Mouse (Mus musculus): ENCODE data around the gene Nucb1. TPM values are rescaled to one million over a fixed set of nuclear protein-coding genes. Genes with fewer than 3 reads are reported as not detected.

Nucb1 gene
- polyA plus RNA-seq (2011; ENCODE audit: insufficient read length, low read depth, missing spikeins), result 409 and 447 TPM in 2 replicates

DNA sequence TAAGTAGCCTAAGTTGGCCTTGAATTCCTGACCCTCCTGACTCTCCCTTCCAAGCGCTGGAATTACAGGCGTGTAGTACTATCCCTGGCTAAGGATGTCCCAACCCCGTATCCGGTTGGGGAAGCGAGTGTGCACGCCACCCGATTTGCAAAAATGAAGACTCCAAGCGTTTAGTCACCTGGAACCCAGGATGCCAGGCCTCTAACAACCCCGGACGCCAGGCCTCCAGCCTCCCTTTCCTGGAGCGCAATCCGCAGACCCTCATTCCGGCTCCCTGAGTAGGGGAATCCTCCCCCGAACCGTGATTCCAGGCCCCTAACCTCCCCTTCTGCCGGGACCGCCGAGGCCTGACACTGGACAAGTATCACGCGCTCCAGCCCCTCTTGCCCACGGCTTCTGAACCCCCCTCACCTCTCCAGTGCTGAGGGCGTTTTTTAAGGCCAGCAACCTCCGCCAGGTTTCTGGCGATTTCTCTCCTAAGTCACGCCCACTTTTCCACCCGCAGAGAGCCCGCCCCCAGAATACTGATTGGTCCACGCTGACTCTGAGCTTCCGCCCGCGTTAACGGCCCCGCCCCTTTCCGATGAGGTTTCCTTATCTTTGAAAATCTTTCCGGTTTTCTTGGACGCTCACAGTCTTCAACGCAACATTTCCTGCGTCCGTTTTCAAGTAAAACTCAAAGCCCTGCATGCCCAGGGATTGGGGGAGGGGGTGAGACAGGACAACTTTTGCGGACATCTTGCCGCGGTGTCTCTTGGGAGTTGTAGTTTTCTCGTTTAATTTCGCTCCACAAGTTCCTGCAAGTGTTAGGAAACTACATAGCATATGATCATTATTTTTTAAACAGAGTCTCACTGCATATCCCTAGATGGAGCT, at the start of gene Nucb1:
Gene Nucb1 (minus strand): TSS at position 495 of the 876 bp plus-strand sequence.
- TF ChIP-seq CTCF (IDR thresholded peaks at IDR 0.05; ENCODE audit: borderline replicate concordance, insufficient read depth, low read length) (no peak), POLR2A (IDR thresholded peaks at IDR 0.05; ENCODE audit: low read depth, low read length) (peak; percentile 93)
- Histone ChIP-seq H3K4me1 (ENCODE audit: control insufficient read depth, insufficient read depth, low read length) (peaks cover 4% of the 10 kb centered on the region), H3K4me3 (ENCODE audit: insufficient read depth, low read length) (peak within 1 kb of the TSS; percentile 77), H3K27ac (ENCODE audit: insufficient read depth, low read length) (peak within 1 kb of the TSS; percentile 93)

DNA sequence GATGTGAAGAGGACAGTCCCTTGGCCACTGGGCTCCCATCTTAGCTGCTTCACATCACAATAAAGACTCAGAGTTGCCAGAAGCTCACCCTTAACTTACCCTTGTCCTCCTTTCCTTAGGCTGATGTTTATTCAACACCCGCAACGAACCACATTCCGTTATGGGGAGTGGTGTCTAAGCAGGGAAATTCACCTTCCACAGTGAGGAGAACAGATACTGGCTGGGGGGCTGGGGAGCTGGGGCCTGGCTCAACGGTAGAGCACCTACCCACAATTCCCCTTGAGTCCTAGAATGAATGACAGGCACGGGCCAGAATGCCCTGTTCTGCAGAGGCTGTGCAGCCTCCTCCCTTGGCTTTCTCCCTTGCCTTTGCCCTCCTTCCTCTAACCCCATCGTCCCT, 48.7 kb upstream of the Nucb1 start:
- Histone ChIP-seq H3K27ac (ENCODE audit: insufficient read depth, low read length) (no peak overlapping the region), H3K4me1 (ENCODE audit: control insufficient read depth, insufficient read depth, low read length) (no peaks in the 10 kb centered on the region), H3K4me3 (ENCODE audit: insufficient read depth, low read length) (no peak overlapping the region)
- TF ChIP-seq POLR2A (IDR thresholded peaks at IDR 0.05; ENCODE audit: low read depth, low read length), result no peak
- TF ChIP-seq CTCF (IDR thresholded peaks at IDR 0.05; ENCODE audit: borderline replicate concordance, insufficient read depth, low read length), result no peak

DNA sequence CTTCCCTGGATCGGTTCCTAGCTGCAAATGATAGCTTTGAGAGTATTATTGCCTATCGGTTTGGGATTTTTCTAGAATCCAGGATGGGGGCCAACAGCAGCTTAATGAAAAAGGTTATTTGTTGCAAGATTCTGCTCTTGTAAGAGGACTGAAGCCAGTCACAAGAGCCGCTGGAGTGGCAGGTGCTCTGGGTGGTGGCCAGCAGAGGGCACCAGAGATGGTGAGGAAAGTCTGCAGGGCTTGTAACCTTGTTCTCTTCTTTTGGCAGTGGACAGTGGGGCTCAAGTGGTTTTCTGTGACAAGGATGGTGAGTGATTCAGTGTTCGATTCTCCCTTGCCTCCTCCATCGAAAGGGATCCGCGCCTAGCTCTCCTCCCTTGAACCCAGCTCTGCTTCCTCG, 45.6 kb upstream of the Nucb1 start:
- Histone ChIP-seq H3K4me1 (ENCODE audit: control insufficient read depth, insufficient read depth, low read length) (no peaks in the 10 kb centered on the region), H3K27ac (ENCODE audit: insufficient read depth, low read length) (no peak overlapping the region), H3K4me3 (ENCODE audit: insufficient read depth, low read length) (no peak overlapping the region)
- TF ChIP-seq CTCF (IDR thresholded peaks at IDR 0.05; ENCODE audit: borderline replicate concordance, insufficient read depth, low read length) (peak; percentile 74), POLR2A (IDR thresholded peaks at IDR 0.05; ENCODE audit: low read depth, low read length) (no peak)

DNA sequence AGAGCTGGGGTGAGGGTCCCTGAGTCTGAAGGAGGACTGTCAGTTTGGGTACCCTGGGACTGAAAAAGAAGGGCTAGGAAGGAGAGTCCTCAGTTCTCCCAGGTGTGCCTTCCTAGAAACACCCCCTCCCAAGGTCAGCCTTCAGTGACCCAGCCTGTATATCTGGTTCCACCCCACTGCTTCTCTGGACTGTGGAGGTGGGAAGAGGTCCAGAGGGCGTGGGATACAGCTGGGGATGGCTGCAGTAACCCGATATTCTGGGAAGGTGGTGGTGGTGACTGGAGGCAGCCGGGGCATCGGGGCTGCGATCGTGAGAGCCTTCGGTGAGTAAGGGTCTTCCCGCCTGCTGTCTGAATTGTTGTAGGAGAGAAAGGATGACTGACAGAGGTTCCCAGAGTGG, 44.5 kb upstream of the Nucb1 start, which contains the start of gene Hsd17b14:
Gene Hsd17b14 (plus strand): TSS at position 150 of the 400 bp plus-strand sequence.
- TF ChIP-seq CTCF (IDR thresholded peaks at IDR 0.05; ENCODE audit: borderline replicate concordance, insufficient read depth, low read length) (no peak), POLR2A (IDR thresholded peaks at IDR 0.05; ENCODE audit: low read depth, low read length) (no peak)
- H3K4me1 ChIP-seq (ENCODE audit: control insufficient read depth, insufficient read depth, low read length), result no peaks in the 10 kb centered on the region
- no peak within 1 kb of the TSS for H3K4me3 ChIP-seq (ENCODE audit: insufficient read depth, low read length)
- no peak within 1 kb of the TSS for H3K27ac ChIP-seq (ENCODE audit: insufficient read depth, low read length)

DNA sequence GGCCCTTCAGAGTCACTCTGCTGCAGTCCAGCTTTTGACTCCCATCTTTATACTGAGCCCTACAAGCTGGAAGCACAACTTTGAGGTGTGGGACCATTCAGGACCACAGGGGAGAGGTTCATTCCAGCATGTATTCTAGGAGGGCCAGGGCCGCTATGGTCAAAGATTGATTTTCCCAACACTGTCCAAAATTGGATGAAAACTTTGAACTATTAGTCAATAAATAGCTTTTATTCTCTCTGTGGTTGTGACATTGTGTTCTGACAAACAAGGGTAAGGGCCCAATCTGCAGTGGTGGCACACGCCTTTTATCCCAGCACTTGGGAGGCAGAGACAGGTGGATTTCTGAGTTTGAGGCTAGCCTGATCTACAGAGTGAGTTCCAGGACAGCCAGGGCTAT, 43.8 kb upstream of the Nucb1 start:
- H3K27ac ChIP-seq (ENCODE audit: insufficient read depth, low read length), result no peak overlapping the region
- no peaks in the 10 kb centered on the region for H3K4me1 ChIP-seq (ENCODE audit: control insufficient read depth, insufficient read depth, low read length)
- H3K4me3 ChIP-seq (ENCODE audit: insufficient read depth, low read length), result no peak overlapping the region
- no peak for TF ChIP-seq CTCF (IDR thresholded peaks at IDR 0.05; ENCODE audit: borderline replicate concordance, insufficient read depth, low read length)
- no peak for TF ChIP-seq POLR2A (IDR thresholded peaks at IDR 0.05; ENCODE audit: low read depth, low read length)

DNA sequence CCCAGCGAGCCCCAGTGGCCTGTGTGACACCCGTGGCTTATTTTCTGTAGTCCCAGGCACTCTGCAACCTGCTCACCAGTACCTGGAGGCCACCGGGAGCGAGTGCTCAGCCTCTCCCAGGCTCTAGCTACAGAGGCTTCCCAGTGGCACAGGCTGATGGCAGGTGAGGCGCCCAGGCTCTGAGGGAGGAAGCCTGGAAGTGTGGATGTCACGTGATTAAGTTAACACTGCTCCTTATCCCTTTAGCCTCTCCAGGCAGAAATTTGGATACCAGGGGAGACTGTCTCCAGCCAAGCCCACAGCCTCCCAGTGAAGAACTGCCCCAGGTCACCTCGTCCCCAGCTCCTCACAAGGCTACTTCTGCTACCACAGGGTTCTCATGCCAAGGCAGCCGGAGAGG, 43.3 kb upstream of the Nucb1 start:
- Histone ChIP-seq H3K27ac (ENCODE audit: insufficient read depth, low read length) (no peak overlapping the region), H3K4me3 (ENCODE audit: insufficient read depth, low read length) (no peak overlapping the region), H3K4me1 (ENCODE audit: control insufficient read depth, insufficient read depth, low read length) (no peaks in the 10 kb centered on the region)
- TF ChIP-seq CTCF (IDR thresholded peaks at IDR 0.05; ENCODE audit: borderline replicate concordance, insufficient read depth, low read length) (no peak), POLR2A (IDR thresholded peaks at IDR 0.05; ENCODE audit: low read depth, low read length) (no peak)

DNA sequence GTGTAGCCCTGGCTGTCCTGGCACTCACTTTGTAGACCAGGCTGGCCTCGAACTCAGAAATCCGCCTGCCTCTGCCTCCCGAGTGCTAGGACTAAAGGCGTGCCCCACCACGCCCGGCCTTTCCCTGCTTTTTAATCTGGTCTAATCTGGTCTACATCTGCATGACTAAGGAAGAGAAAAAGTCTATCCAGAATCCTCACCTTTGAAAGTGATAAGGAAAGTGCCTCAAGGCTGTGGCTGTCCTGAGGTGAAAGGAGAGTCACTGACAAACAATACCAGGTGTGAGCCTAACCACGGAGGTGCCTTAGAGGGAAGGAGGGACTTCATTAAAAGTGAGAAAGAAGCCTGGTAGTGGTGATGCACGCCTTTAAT, 41.3 kb upstream of the Nucb1 start:
- Histone ChIP-seq H3K4me1 (ENCODE audit: control insufficient read depth, insufficient read depth, low read length) (no peaks in the 10 kb centered on the region), H3K27ac (ENCODE audit: insufficient read depth, low read length) (no peak overlapping the region), H3K4me3 (ENCODE audit: insufficient read depth, low read length) (no peak overlapping the region)
- TF ChIP-seq CTCF (IDR thresholded peaks at IDR 0.05; ENCODE audit: borderline replicate concordance, insufficient read depth, low read length), result no peak
- TF ChIP-seq POLR2A (IDR thresholded peaks at IDR 0.05; ENCODE audit: low read depth, low read length), result no peak

DNA sequence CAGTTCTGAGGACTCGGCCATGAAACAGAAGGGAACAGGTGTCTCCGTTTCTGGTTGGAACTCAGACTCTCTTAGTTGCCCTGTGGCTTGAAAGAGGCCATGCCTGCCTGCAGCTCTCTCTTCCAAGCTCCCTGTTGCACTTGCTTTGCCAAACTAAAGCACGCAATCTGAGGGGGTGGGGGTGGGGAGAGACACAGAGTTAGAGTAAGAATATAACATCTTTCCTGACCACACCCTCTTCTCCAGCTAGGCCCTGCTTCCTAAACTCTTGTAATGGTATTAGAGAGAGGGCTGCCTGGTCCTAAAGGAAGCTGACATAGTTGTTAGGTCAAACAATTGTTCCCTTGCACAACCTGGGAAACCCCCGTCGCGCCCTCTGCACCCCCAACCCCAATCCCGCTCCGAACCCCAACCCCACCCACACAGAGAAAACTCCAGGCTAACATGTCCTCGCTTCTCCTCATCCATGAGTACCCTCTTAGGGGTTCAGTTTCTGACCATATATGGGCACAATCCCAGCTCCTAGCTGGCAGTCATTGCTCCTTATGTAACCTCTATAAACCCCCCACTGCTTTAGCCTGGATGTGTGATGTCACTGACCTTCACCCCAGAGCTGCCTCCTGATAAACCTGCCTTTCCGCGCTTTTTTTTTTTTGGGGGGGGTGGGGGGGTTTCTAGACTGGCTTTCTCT, 40.8 kb upstream of the Nucb1 start:
- TF ChIP-seq CTCF (IDR thresholded peaks at IDR 0.05; ENCODE audit: borderline replicate concordance, insufficient read depth, low read length) (no peak), POLR2A (IDR thresholded peaks at IDR 0.05; ENCODE audit: low read depth, low read length) (no peak)
- no peak overlapping the region for H3K4me3 ChIP-seq (ENCODE audit: insufficient read depth, low read length)
- H3K4me1 ChIP-seq (ENCODE audit: control insufficient read depth, insufficient read depth, low read length), result no peaks in the 10 kb centered on the region
- no peak overlapping the region for H3K27ac ChIP-seq (ENCODE audit: insufficient read depth, low read length)

DNA sequence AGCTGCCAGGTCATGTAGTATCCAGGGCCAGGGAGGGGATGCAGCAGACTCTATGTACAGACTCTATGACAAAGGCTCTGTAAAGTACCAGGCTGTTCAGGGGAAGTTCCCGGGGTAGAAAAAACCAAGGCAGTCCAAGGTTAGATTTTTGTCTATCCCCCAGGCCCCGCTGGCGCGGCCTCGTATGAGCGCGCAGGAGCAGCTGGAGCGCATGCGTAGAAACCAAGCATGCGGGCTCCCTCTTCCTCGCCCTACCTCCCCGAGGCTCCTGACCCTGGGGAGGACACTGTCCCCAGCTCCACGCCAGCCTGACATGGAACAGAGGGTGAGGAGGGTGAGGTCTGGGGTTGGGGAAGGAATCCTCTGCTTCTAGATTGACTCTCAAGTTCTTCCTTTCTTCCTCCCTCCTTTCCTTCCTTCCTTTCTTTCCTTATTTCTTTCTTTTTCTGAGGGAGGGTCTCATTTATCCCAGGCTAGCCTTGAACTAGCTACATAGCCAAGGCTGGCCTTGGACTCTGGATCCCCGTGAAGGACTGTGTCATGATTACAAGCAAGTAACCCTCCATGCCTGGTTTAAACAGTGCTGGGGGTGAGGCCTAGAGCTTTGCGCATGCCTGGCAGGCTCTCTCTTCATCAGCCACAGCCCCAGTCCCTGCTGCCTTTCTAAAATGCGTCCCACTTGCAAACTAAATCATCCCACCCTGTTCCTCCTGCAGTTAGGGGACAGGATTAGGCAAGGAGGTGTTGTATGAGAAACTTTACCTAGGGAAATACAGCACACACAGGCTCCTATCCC, 39.6 kb upstream of the Nucb1 start:
- no peak for TF ChIP-seq POLR2A (IDR thresholded peaks at IDR 0.05; ENCODE audit: low read depth, low read length)
- no peak for TF ChIP-seq CTCF (IDR thresholded peaks at IDR 0.05; ENCODE audit: borderline replicate concordance, insufficient read depth, low read length)
- H3K27ac ChIP-seq (ENCODE audit: insufficient read depth, low read length), result no peak overlapping the region
- H3K4me1 ChIP-seq (ENCODE audit: control insufficient read depth, insufficient read depth, low read length), result no peaks in the 10 kb centered on the region
- no peak overlapping the region for H3K4me3 ChIP-seq (ENCODE audit: insufficient read depth, low read length)
